Mouse (Mus musculus) lung, adult 2 months (tissue): ENCODE measurements around the gene Ecm2. TPM values are rescaled to one million over a fixed set of nuclear protein-coding genes. Genes with fewer than 3 reads are reported as not detected.

ENCODE experiments used
- DNase-seq: peaks from one replicate; pipeline ENCODE4 v3.0.0; 2022
- H3K4me1 ChIP-seq: fragments of 200-500 bp; 2 replicates; pipeline ENCODE4 v1.6.1; 2011; ENCODE audit warnings: low read length; ENCODE audit not compliant: control insufficient read depth, insufficient read depth
- H3K4me3 ChIP-seq: fragments of 200-500 bp; replicated peaks from 2 replicates; pipeline ENCODE3; 2011; ENCODE audit warnings: low read depth, mild to moderate bottlenecking, control low read depth, low read length; ENCODE audit errors: extremely low read depth
- CTCF ChIP-seq: fragments of 200-500 bp; IDR thresholded peaks from 2 replicates; pipeline ENCODE4 v1.5.1; 2011; ENCODE audit warnings: mild to moderate bottlenecking, low read length, control low read depth; ENCODE audit not compliant: insufficient read depth
- POLR2A ChIP-seq: fragments of 200-500 bp; IDR thresholded peaks from 2 replicates; pipeline ENCODE4 v1.6.1; 2011; ENCODE audit warnings: low read depth, mild to moderate bottlenecking, control low read depth, low read length, borderline replicate concordance; ENCODE audit errors: extremely low read depth
- WGBS: fragments of 180-500 bp; shearing (Covaris S2); methylation state at CpG from one replicate; pipeline ENCODE4 v1.1.7; 2018; 5-methylcytosine and 5-hydroxymethylcytosine counted together
- polyA plus RNA-seq: library from polyadenylated mRNA; depleted of rRNA; stranded (reverse); fragments of >200 nt; gene quantifications from 2 replicates; pipeline ENCODE4 v1.2.3, GENCODE M21; 2012; rRNA removed

The Ecm2 gene
- polyA plus RNA-seq, 1 experiment, result 7.5 TPM

- TF ChIP-seq CTCF, result no peak
- TF ChIP-seq POLR2A, result no peak
- H3K4me1 ChIP-seq, result no peaks in the 10 kb centered on the region
- DNase-seq, result no peak
- 44% methylated on average over 8 of the region's 8 CpGs for WGBS
- H3K4me3 ChIP-seq, result no peak within 1 kb of the TSS
These were observed 77.2 kb downstream of the Ecm2 start, which contains the start of gene Omd for GRCm38 (mm10) chr13:49581541-49582530. Omd (plus strand) TSS chr13:49582462.

Other genes with a start within 250 kb of the Ecm2 start
- gene Fgd3, start 184.5 kb upstream of the Ecm2 start, polyA plus RNA-seq, result 2.8 and 4.1 TPM in 2 replicates
- gene Bicd2, start 163.2 kb upstream of the Ecm2 start, polyA plus RNA-seq, result 53.3 and 63.2 TPM in 2 replicates
- 4.9 and 7.3 TPM in 2 replicates for gene Ippk, start 83.6 kb upstream of the Ecm2 start, polyA plus RNA-seq
- gene Tes3-ps, start 11.5 kb upstream of the Ecm2 start, polyA plus RNA-seq, result not detected in 2 replicates
- gene Aspn, start 39.6 kb downstream of the Ecm2 start, polyA plus RNA-seq, result 0.98 and 4.0 TPM in 2 replicates
- 0.23 and 0.73 TPM in 2 replicates for gene Omd, start 77.7 kb downstream of the Ecm2 start, polyA plus RNA-seq
- 28.7 and 53.1 TPM in 2 replicates for gene Ogn, start 103.2 kb downstream of the Ecm2 start, polyA plus RNA-seq
- 0.28 TPM in 1 of 2 replicates, not detected in the other for gene Cenpp, start 148.0 kb downstream of the Ecm2 start, polyA plus RNA-seq
- gene Nol8, start 148.3 kb downstream of the Ecm2 start, polyA plus RNA-seq, result 0.81 and 1.4 TPM in 2 replicates
- 10.4 and 17.4 TPM in 2 replicates for gene Iars, start 177.3 kb downstream of the Ecm2 start, polyA plus RNA-seq